Mouse (Mus musculus) embryonic facial prominence, embryonic 15.5 days (tissue): ENCODE measurements around the gene Bub3. TPM values are rescaled to one million over a fixed set of nuclear protein-coding genes. Genes with fewer than 3 reads are reported as not detected.

Experiments used
- ATAC-seq: fragments of 200-750 bp; cut with Nextera tagmentation; 2 replicates; pipeline ENCODE4 v1.8.0; 2017; ENCODE audit warnings: low read depth, moderate TSS enrichment; ENCODE audit not compliant: insufficient number of reproducible peaks, low FRiP score, low TSS enrichment
- H3K27ac ChIP-seq: fragments of 300-500 bp; sonication (generic); replicated peaks from 2 replicates; pipeline ENCODE4 v1.5.1; 2015; ENCODE audit warnings: mild to moderate bottlenecking, inconsistent platforms
- H3K27me3 ChIP-seq: fragments of 300-500 bp; sonication (generic); 2 replicates; pipeline ENCODE4 v1.6.1; 2015; ENCODE audit warnings: inconsistent platforms
- H3K36me3 ChIP-seq: fragments of 300-500 bp; sonication (generic); 2 replicates; pipeline ENCODE4 v1.6.1; 2015; ENCODE audit warnings: mild to moderate bottlenecking, inconsistent platforms
- H3K4me1 ChIP-seq: fragments of 300-500 bp; sonication (generic); 2 replicates; pipeline ENCODE4 v1.6.1; 2015; ENCODE audit warnings: inconsistent platforms
- H3K4me2 ChIP-seq: fragments of 300-500 bp; sonication (generic); replicated peaks from 2 replicates; pipeline ENCODE4 v1.6.1; 2015; ENCODE audit warnings: mild to moderate bottlenecking, inconsistent platforms
- H3K4me3 ChIP-seq: fragments of 300-500 bp; sonication (generic); replicated peaks from 2 replicates; pipeline ENCODE4 v1.5.1; 2015; ENCODE audit warnings: mild to moderate bottlenecking, inconsistent platforms
- H3K9ac ChIP-seq: fragments of 300-500 bp; sonication (generic); 2 replicates; pipeline ENCODE4 v1.6.1; 2015; ENCODE audit warnings: inconsistent platforms
- H3K9me3 ChIP-seq: fragments of 300-500 bp; sonication (generic); replicated peaks from 2 replicates; pipeline ENCODE4 v1.6.1; 2016; ENCODE audit warnings: inconsistent platforms
- WGBS: fragments of 180-500 bp; shearing (Covaris S2); methylation state at CpG from one replicate; pipeline ENCODE4 v1.1.7; 2015; 5-methylcytosine and 5-hydroxymethylcytosine counted together
- polyA plus RNA-seq: library from polyadenylated mRNA; unstranded; fragments of >200 nt; fragmentation: Nextera tagmentation; extraction: Ambion mirVana; gene quantifications from 2 replicates; pipeline ENCODE4 v1.2.1, GENCODE M21; 2015

Gene Bub3
- polyA plus RNA-seq: 177 and 189 TPM in 2 replicates

DNA sequence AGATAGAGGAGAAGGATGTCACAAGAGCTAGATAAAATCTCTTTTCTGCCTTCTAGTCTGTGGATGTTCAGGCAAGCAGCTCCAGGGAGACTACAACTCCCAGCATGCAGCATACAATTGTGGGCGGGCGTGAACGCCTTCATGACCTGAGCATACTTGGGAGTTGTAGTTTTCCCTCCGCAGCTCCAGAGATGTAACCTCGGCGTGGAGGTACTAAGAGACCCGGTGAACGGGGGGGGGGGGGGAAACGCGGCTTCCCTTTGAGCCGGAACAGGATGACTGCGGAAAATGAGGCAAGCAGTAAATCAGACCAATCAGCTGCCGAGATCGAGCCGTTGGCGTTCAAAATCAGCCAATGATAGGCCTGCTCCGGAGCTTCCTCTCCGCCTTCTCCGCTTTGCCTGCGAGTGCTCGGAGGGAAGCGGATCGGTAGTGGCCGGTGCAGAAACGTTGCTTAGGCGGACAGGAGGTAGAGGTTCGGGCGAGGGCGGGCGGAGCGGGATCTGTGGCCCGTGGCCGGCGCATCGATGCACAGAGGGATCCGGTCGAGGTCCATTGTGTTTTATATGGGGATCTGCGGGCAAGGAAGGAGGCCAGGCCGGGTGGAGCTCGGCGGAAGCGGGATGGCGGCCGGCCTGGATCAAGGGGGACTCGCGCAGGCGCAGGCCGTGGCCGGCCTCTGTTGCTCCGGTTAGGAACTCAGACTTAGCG, at the start of gene Bub3:
TSS of gene Bub3 (plus strand) at position 237 of the 711 bp plus-strand sequence.
- under 1% methylated on average over 47 of the region's 51 CpGs for WGBS
- peak; percentile 94 for ATAC-seq

DNA sequence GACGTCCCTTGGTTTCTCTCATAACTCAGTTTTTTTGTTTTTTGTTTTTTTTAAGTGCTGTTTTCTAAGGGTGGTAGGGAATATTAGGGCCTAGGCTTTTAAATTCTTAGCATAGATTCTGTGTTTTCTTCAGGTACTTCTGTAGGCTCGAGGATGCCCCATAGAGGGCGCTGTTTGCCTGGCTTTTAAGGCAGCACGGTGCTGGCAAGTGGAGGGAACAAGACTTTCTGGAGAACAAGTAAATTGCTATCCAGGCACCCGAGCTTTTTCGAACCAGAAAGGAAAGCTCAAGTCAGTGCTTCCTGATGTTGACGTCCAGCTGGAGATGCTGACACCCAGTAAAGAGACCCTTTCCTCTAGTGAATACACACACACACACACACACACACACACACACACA, 20.0 kb upstream of the Bub3 start:
- peaks cover 76% of the 10 kb centered on the region for H3K27me3 ChIP-seq
- no peak overlapping the region for H3K4me3 ChIP-seq
- no peak overlapping the region for H3K27ac ChIP-seq
- peaks cover 31% of the 10 kb centered on the region for H3K4me1 ChIP-seq
- H3K36me3 ChIP-seq: no peaks in the 10 kb centered on the region
- WGBS: 0% methylated on average over 7 of the region's 7 CpGs
- no peaks in the 10 kb centered on the region for H3K9me3 ChIP-seq
- no peak overlapping the region for H3K9ac ChIP-seq
- ATAC-seq: no peak
- no peak overlapping the region for H3K4me2 ChIP-seq

More for the DNA sequence above, at the start of gene Bub3:
- H3K27ac ChIP-seq: peak within 1 kb of the TSS; percentile 91
- H3K4me2 ChIP-seq: peak within 1 kb of the TSS; percentile 55
- H3K9ac ChIP-seq: peak within 1 kb of the TSS; percentile 76
- H3K4me1 ChIP-seq: peaks cover 27% of the 10 kb centered on the region
- peaks cover 38% of the 10 kb centered on the region for H3K27me3 ChIP-seq
- H3K9me3 ChIP-seq: no peaks in the 10 kb centered on the region
- H3K4me3 ChIP-seq: peak within 1 kb of the TSS; percentile 83
- peaks cover 26% of the 10 kb centered on the region for H3K36me3 ChIP-seq

- 2% methylated on average over 41 of the region's 41 CpGs for WGBS
- no peak for ATAC-seq
These were observed 18.6 kb upstream of the Bub3 start for GRCm38 (mm10) chr7:131541184-131542114.

GRCm38 (mm10) chr7:131542115-131542871, 17.7 kb upstream of the Bub3 start, which contains the start of gene Hmx3:
TSS of gene Hmx3 (plus strand) at chr7:131542867.
- under 1% methylated on average over 65 of the region's 65 CpGs for WGBS
- H3K9me3 ChIP-seq: no peaks in the 10 kb centered on the region
- peak within 1 kb of the TSS; percentile 73 for H3K4me2 ChIP-seq
- no peak within 1 kb of the TSS for H3K27ac ChIP-seq
- H3K27me3 ChIP-seq: peaks cover 98% of the 10 kb centered on the region
- peaks cover 31% of the 10 kb centered on the region for H3K4me1 ChIP-seq
- no peaks in the 10 kb centered on the region for H3K36me3 ChIP-seq
- no peak within 1 kb of the TSS for H3K9ac ChIP-seq
- peak within 1 kb of the TSS; percentile 39 for H3K4me3 ChIP-seq
- 0 out of 2 replicates have a peak, but pooled peaks have one; percentile 25 for ATAC-seq

More at GRCm38 (mm10) chr7:131541184-131542114, 18.6 kb upstream of the Bub3 start:
- Histone ChIP-seq H3K27ac (no peak overlapping the region), H3K9me3 (no peaks in the 10 kb centered on the region), H3K9ac (no peak overlapping the region), H3K4me2 (peak overlapping the region; percentile 73), H3K27me3 (peaks cover 91% of the 10 kb centered on the region), H3K4me1 (peaks cover 31% of the 10 kb centered on the region), H3K36me3 (no peaks in the 10 kb centered on the region), H3K4me3 (peak overlapping the region; percentile 39)

DNA sequence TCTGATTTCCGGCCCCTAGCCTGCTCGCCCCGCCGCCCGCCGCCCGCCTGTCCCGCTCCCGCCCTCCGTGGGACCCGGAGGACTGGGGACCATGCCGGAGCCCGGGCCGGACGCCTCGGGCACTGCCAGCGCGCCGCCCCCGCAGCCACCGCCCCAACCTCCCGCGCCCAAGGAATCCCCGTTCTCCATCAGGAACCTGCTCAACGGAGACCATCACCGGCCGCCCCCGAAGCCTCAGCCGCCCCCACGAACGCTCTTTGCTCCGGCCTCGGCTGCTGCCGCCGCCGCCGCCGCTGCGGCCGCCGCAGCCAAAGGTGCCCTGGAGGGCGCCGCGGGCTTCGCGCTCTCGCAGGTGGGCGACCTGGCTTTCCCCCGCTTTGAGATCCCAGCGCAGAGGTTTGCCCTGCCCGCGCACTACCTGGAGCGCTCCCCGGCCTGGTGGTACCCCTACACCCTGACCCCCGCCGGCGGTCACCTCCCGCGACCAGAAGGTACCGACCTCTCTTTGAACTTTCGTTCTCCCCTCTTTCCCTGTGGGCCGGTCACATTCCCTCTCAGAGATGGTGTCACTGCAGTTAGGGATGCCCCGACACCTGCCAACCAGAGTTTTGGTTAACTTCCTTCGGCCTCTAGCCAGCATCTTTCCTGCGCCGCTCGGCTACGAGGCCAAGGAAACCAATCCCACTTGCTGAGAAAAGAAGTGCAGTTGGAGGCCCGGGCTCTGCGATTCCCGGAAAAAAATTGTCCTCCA, 17.0 kb upstream of the Bub3 start:
- Histone ChIP-seq H3K4me2 (peak overlapping the region; percentile 73), H3K4me1 (peaks cover 31% of the 10 kb centered on the region), H3K27ac (no peak overlapping the region), H3K4me3 (peak overlapping the region; percentile 39), H3K27me3 (peaks cover 98% of the 10 kb centered on the region), H3K36me3 (no peaks in the 10 kb centered on the region), H3K9ac (no peak overlapping the region), H3K9me3 (no peaks in the 10 kb centered on the region)
- under 1% methylated on average over 65 of the region's 71 CpGs for WGBS
- ATAC-seq: no peak

GRCm38 (mm10) chr7:131543623-131544481, 16.2 kb upstream of the Bub3 start:
- Histone ChIP-seq H3K4me1 (peaks cover 31% of the 10 kb centered on the region), H3K27ac (no peak overlapping the region), H3K9me3 (no peaks in the 10 kb centered on the region), H3K4me3 (peak overlapping the region; percentile 39; the same call in 1 of the 2 replicates), H3K36me3 (no peaks in the 10 kb centered on the region), H3K9ac (no peak overlapping the region), H3K27me3 (peaks cover 98% of the 10 kb centered on the region), H3K4me2 (peak overlapping the region; percentile 73)
- under 1% methylated on average over 74 of the region's 75 CpGs for WGBS
- ATAC-seq: no peak

- Histone ChIP-seq H3K4me1 (peaks cover 31% of the 10 kb centered on the region), H3K9ac (no peak overlapping the region), H3K4me3 (no peak overlapping the region), H3K36me3 (no peaks in the 10 kb centered on the region), H3K4me2 (no peak overlapping the region), H3K9me3 (no peaks in the 10 kb centered on the region), H3K27me3 (peaks cover 97% of the 10 kb centered on the region), H3K27ac (no peak overlapping the region)
- ATAC-seq: no peak
- 3% methylated on average over 5 of the region's 5 CpGs for WGBS
These were observed 15.2 kb upstream of the Bub3 start for GRCm38 (mm10) chr7:131544871-131545270.

GRCm38 (mm10) chr7:131545701-131546385, 14.2 kb upstream of the Bub3 start:
- no peak overlapping the region for H3K4me2 ChIP-seq
- no peak for ATAC-seq
- WGBS: 3% methylated on average over 13 of the region's 13 CpGs

GRCm38 (mm10) chr7:131546423-131546822, 13.6 kb upstream of the Bub3 start:
- H3K4me3 ChIP-seq: no peak overlapping the region
- no peak overlapping the region for H3K4me2 ChIP-seq
- 3% methylated on average over 2 of the region's 2 CpGs for WGBS
- no peaks in the 10 kb centered on the region for H3K9me3 ChIP-seq
- H3K27me3 ChIP-seq: peaks cover 97% of the 10 kb centered on the region
- no peak overlapping the region for H3K9ac ChIP-seq
- peaks cover 31% of the 10 kb centered on the region for H3K4me1 ChIP-seq
- no peak for ATAC-seq
- no peaks in the 10 kb centered on the region for H3K36me3 ChIP-seq
- H3K27ac ChIP-seq: no peak overlapping the region

More at GRCm38 (mm10) chr7:131545701-131546385, 14.2 kb upstream of the Bub3 start:
- H3K27ac ChIP-seq: no peak overlapping the region
- H3K9ac ChIP-seq: no peak overlapping the region
- no peak overlapping the region for H3K4me3 ChIP-seq
- peaks cover 31% of the 10 kb centered on the region for H3K4me1 ChIP-seq
- peaks cover 97% of the 10 kb centered on the region for H3K27me3 ChIP-seq
- no peaks in the 10 kb centered on the region for H3K9me3 ChIP-seq
- H3K36me3 ChIP-seq: no peaks in the 10 kb centered on the region
